Mouse (Mus musculus) spleen, postnatal 4 days (tissue): ENCODE measurements around the gene Ehmt1.

ENCODE experiments used
- DNase-seq, 2 experiments: peaks; one replicate each; pipeline ENCODE4 v3.0.0; 2022; ENCODE audit warnings: low spot score in 2 of 2

Ehmt1 gene

DNA sequence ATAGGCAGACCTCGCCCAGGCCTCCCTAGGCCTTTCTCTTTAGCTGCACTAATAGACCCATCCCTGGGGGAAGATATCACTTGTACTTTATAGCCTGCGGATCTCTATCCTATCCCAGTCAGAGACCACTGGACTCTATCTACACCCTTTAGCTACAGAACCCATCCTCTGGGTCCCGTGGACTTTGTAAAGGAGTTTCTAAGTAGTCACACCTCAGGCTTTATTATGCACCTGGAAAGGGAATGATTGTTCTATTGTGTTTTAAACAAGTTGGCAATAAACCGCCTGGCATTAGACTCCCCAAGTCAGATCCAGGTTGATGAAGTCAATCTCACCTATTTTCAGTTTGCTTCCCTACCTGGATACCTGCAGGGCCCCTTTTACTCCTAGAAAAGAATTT lies 7.2 kb downstream of the Ehmt1 start:
- DNase-seq: no peak

DNA sequence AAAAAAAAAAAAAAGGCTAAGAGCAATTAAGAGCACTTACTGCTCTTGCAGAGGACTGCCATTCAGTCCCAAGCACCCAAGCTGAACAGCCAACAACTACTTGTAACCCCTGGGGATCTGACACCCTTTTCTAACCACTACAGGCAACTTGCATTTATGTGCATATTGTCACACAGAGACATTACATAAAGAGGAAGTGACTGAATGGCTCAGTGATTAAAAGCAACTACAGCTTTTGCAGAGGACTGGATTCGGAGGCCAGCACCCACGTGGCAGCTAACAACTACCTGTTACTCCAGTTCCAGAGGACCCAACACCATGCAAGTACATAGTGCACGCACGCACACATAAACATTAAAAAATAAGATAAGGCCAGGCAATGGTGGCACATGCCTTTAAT lies 8.9 kb downstream of the Ehmt1 start:
- DNase-seq: no peak

DNA sequence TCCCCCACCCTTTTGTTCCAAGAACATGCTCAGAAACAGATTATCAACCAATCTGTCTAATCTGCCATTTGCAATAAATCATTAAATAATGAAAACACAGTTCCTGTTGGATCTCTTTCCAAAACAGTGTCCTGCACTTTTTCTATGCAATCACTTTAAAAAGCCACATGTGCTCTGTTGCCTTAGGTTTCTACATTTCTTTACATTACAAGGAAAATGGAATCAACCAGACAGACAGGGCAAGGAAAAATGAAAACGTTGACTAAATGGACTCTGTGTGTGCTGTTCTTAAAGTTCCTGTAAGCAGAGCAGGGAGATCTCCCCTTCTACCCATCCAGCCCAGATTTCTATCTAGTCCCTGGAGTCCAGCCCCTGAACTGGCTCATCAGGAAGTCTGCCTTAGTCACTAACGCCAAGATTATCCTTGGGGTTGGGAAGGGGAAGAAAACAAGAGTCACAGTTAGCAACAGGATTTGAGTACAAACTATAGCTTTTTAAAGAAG lies 13.7 kb downstream of the Ehmt1 start:
- DNase-seq: no peak

DNA sequence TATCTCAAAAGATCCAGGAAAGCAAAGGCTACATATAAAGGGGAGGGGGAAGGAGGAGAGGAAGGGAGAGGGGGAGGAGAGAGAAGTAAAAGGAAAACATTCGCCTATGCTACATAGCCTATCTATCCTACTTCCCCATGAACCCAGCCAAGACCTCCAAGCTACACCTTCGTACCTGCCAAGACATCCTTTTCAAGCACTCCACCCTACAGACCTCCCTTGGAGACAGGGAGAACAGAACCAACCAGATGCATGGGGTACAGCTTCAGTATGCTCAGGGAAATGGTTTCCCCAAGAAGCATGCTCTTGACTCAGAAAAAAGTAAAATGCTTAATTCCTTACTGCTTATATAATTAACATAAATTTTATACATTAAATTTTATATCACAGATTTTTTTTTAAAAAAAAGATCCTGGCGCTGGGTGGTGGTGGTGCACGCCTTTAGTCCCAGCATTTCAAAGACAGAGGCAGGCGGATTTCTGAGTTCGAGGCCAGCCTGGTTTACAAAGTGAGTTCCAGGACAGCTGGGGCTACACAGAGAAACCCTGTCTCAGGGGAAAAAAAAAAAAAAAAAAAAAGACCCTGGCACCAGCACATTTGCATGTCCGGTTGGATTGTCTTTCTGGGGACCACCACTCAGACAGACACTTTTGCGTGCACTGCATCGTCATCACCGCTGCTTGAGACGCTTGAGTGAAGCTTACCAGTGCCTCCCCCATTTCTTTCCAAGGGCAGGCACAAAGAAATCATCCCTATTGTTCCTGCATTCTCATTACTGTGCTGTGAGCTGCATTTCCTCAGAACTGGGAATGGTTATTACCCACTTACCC lies 14.4 kb downstream of the Ehmt1 start:
- DNase-seq: no peak

DNA sequence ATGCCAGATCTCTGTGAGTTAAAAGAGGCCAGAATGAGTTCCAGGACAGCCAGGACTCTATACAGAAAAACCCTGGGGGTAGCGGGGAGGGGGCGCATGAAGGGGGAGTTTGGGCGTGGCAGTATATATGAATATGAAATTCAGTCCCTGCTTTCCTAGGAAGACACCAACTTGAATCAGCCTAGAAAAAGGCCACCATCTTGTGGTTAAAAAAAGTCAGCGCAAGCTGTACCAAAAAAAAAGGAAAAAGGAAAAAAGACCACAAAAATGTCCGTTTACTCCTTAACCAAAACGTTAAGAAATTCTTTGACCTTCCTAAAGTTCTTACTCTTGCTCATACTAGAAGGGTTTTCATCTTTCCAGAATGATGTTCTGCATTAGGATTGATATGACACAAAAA lies 16.4 kb downstream of the Ehmt1 start:
- no peak for DNase-seq

DNA sequence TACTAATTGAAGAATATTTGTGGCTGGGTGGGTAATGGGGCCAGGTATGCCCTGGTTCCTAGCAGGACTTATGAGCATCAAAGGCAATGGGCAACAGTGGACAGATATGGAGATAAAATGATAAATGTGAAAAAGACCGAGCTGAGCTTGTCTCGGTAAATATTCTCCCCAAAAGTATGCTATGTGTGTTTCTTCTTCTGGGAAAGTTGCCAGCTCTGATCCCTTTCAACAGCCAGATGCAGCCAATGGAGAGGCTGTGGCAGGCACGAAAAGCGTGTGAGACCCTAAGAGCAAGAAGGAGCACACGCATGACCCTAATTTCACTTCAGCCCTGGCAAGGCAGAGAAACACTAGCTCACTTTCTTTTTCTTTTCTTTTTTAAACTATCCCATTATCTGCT lies 18.4 kb downstream of the Ehmt1 start:
- DNase-seq: no peak

DNA sequence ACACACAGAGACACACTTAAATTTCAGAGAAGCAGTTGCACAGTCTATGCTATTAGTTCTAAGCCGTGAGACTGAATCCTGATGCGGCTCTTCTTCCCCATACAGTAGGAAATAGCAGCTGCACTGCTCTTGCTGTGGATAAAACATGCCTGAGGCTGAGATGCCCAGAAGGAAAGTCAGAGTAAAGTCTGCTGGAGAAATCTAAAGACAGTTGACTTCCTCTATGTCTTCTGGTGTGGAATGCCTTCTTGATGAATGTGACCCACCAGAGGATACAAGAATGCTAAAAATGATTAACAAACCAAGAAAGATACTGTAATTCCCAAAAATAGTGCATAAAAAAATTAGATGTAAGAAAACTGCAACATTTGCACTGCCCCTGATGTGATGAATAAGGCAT lies 20.1 kb downstream of the Ehmt1 start:
- no peak for DNase-seq

DNA sequence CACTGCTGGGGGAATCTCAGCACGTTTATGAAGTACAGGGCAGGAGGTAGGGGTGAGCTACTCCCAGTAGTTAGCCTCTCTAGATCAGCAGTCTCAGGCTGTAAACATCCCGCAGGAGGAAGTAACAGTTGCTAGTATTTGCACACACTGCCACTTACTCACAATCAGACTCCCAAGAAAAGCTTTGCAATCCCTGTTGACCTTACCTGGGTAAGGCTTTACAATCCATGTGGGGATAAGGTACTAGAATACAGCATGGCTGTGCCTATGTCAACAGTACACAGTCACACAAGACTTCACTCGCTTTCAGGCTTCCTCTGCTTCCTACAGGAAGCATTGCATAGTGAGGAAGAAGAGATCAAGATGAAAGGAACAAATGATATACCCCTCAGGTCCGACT lies 22.7 kb downstream of the Ehmt1 start:
- no peak for DNase-seq

DNA sequence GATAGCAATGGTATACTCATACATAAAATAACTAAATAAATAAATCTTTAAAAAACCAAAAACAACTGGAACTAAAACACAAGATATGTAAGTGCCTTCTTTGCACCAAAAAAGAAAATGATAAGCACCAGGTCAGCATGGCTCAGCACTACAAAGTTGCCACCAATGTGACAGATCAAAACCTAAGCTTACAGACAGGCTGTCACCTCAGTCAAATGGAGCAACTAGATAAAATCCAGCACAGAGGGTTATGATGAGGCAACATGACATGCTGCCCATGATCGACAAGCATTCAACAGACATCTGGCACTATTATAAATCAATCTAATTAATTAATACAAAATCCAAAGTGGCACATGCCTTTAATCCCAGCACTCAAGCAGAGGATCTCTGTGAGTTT lies 25.2 kb downstream of the Ehmt1 start:
- no peak for DNase-seq

DNA sequence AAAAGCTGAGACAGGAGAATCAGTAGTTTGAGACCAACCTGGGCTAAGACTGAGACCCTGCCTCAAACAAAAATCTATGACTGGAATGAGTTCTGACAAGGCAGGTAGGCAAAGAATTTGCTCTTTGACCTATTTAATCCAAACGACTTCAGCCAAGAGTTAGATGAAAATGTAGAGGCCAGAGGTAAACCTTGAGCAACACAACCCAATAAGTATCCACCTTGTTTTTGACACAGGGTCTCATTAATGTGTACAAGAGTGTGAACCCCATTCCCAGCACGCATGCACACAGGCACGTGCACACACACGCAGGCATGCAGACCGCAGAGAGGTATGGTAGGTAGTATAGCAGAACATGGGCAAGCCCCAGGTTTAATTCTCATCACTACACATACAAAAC lies 27.1 kb downstream of the Ehmt1 start:
- DNase-seq: no peak

DNA sequence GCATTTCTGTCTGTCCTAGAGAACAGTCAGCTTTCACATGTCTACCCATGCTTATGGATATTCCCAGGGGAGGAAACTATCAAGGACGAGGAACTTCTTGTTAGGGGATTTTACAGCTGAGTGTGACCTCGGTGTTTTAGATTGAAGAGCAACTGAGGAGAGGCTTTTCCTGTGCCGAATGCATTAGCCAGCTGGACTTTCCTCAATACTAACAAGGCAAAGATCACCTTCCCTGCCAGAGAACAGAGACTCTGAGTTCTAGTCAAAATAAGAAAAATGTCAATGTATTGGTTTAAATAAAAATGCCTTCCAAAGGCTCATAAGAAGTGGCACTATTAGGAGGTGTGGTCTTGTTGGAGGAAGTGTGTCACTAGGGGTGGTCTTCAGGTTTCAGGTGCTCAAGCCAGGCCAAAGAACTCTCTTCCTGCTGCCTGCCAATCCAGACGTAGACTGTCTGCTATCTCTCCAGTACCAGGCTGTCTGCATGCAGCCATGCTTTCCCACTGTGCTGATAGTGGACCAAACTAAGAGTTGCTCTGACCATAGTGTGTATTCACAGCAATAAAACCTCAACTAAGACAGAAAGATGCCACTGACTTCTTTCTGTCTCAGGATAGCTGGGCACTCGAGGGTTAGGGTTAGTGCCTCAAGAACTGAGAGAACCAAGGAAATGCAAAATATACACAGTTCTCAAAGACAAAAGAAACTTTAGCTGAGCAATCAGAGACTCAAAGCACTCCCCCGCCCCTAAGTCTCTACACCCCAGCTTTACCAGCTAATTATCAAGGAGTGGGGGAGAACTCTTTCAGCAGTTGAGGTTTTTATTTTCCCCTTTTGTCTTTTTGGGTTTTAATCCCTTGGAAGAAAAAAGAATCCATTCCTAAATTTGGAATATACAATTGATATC lies 28.6 kb downstream of the Ehmt1 start:
- DNase-seq: no peak

DNA sequence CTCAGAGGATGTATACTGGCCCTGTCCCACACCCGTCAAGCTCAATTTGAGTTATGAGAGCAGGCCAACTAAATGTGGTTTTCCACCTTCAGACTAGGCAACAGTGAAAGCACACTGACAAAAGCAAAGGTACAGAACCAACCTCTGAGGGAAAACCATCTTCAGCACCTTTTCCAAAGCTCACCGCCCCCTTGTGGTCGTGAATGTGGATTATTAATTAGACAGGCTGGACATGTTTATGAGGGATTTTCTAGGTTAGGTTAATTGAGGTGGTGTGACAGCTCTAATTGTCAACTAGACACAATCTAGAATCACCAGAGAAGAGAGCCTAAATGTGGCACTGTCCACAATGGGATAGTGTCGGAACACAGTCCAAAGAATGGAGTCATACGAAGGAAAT lies 30.5 kb downstream of the Ehmt1 start:
- DNase-seq: peak in 1 of 2 experiments; percentile 65

DNA sequence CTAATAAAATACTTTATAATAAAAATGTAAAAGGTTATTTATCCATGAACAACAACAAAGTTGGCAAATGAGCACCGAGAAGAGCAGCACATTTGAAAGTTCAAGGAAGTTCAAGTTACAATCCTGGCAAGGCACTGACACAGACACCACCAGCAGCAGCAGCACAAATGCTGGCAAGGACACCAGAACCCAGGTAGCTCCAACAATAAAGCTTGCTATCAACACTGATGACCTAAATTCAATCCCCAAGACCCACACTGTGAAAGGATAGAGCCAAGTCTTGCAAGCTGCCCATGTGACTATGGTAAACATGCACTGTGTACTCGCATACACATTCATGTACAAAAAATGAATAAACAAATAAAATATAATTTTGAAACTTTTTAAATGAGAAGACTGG lies 38.7 kb downstream of the Ehmt1 start:
- no peak for DNase-seq

DNA sequence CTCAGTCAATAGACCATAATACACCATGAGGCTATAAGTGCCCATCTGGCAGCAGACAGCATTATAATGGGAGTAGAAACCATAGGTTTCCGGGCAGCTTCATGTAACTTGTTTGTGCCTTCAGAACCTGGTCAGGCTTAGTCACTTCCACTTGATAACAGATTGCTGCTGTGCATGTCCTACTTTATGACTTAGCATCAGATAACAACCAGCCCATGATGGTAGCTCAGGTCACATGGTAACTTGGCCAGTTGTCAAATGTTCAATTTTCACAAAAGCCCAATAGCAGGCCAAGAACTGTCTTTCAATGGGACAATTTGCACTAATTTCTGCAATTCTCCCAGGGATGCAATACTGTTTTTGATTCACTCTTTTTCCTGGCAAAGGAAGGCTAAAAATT lies 48.5 kb downstream of the Ehmt1 start:
- no peak for DNase-seq

DNA sequence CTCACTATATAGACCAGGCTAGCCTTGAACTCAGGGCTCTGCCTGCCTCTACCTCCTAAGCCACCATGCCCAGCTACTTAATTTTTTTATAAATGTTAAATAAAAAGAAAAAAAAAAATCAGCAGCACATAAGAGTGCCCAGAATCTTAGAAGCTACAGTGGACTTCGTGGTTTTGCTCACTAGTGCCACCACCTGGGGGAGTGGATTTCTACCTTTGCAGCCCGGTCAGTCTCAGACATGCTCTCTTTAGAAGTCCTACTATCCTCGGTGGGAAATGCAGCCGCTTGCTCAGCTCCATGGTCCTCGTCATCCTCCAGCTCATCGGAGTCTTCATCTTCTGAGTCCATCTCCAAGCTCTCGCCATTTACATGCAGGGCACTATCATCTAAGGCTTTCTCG lies 56.4 kb downstream of the Ehmt1 start:
- DNase-seq: no peak

DNA sequence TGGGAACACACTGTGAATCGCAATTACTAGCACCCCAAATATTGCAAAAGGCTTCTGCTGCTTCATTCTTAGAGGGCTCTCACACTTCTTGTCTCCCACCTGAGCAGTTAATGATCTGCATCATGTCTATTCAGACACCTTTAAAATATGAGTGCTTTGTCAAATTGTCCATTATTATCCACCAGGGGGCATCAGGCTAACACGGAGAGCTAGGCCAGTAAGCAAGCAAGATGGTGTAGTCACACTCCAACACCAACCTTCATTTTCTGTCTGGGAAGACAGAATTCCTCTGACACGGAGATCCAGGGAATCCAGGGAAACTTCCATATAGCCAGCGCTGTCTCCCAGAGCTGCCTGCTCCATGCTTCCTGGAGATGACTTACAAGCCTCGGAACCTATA lies 67.0 kb downstream of the Ehmt1 start:
- no peak for DNase-seq

DNA sequence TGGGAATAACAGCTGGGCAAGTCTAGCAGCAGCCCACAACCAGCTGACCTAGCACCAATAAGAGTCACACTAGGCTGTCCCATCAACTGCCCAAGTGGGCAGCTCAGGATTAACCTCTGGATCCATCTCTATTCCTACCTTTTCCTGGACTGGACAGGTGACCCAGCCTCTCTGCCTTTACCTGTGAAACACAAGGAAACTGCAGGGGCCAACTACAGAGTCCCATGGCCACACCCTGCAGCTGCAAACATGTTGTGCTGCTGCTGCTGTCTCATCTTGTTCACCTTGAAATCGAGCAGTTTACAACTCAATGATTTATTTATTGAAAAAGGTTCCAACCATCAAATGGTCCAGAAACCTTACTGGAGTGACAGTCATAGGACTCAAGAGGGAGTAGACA lies 72.9 kb downstream of the Ehmt1 start:
- no peak for DNase-seq

DNA sequence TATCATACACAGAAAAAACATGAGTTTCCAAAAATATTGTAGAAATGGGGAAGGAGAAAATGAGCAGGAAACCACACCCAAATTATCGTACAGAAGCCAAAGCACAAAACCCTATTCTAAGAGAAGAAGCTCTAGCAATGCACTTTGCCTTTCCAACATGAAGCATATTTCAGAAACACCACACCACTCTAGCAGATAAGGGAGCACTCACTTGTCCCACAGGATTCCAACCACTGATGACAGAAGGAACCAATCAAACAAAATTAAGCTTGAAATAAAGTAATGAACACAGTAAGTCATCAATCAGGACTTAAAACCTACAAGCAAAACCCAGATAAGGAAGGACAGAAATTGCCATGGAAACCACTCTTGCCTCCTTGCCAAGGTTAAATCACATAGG lies 74.2 kb downstream of the Ehmt1 start:
- DNase-seq: no peak

DNA sequence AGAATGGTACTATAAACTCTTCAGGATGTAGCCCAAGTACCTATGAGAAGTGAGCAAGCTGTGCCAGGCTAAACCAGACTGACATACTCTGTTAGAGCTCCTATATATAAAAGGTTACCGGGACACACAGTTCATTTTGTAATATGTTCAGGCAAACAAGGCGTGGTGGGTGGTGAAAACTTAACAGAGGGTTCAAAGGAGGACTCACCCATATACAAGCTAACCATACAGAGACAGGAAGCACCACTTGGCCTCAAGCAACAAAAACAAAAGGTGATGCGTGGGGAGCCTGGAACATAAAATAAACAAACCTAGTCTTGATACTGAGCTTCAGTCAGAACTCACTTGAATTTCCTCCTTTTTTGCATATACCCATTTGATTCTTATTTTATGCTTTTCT lies 88.8 kb downstream of the Ehmt1 start:
- no peak for DNase-seq

DNA sequence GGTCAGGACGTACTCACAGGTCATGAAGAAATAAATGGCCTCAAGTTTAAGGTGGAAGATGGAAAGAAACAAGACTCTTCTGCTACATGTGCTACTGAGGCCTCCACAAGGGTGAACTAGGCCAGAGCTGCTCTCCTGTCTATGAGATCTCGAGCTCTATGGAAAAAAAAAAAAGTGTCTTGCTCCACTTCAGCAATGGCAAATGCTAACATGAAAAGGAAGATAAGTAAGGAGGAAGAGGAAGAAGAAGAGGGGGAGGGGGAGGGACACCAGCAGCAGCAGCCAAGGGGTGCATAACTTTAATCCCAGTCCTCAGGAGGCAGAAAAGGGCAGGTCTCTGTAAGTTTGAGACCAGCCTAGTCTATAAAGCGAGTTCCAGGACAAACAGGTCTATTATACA lies 109.7 kb downstream of the Ehmt1 start:
- DNase-seq: no peak

DNA sequence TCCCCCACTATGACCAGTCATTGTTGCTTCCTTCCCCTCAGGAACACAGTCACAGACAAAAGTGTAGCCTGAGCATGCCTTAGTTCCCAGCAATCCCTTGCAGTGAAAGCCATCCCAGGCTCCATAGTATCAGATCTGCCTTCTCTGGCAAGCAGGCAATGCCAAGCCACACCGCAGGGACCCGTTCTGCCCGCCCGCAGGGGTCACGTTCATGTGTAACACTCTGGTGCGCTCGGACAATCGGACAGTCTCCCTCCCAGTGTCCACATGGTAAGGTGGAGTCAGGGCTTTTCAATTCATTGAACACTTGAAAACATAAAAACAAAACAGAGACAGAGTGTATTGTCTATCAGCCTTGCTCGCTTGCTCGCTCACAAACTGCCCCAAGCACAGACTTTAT lies 111.7 kb downstream of the Ehmt1 start:
- no peak for DNase-seq

DNA sequence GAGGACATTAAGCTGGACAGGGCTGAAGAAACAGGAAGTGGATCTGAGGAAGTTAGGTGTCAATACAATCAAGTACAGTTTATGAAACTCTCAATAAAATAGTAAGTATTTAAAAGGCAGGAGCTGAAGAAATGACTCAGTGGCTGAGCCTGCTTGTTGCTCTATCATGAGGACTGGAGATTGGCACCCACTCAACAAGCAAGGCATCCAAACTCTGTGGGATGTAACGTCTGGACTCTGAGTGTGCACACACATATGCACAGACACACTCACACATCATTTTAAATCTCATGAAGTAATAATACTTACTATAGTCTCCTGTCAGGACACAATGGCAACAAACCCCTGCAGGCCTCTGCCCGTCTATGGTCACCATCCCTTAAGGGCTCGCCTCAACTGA lies 112.4 kb downstream of the Ehmt1 start:
- no peak for DNase-seq

DNA sequence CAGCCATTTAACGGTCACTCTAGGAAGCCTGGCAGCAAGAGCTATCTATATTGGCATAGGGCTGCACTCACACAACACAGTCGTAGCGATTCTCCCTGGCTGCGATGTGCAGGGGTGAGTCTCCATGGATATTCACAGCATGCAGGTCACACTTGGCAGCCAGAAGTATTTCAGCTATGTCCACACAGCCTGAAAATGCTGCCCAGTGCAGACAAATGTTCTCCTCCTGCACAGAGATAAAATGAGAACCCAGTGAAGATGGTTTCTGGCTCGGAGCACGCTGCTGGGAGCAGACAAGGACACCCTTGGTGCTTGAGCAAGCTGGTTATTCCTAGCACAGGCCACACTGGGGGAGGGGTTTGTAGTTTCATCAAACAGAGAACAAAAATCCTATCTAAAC lies 113.3 kb downstream of the Ehmt1 start:
- DNase-seq: no peak
